7 mouse cellular contexts compared by ENCODE assay signal in genomic region chr4:155086108-155087024, GRCm38 (mm10). TPM values are rescaled to one million over a fixed set of nuclear protein-coding genes. Genes with fewer than 3 reads are reported as not detected.
DNase-seq lines count a peak whose midpoint lies in the region; ATAC-seq lines count a peak whose summit lies in the region.

Rer1 (minus strand) TSS chr4:155086382.
Morn1 (plus strand) TSS chr4:155086577.

- peaks cover 5% of the 10 kb centered on the region for H3K36me3 ChIP-seq in intestine, embryonic 16.5 days (ENCODE audit: control insufficient read depth, insufficient read depth, low read length)
- peaks cover 2% of the 10 kb centered on the region; the same call in 1 of the 2 replicates for H3K36me3 ChIP-seq in midbrain, embryonic 11.5 days (ENCODE audit: control insufficient read depth, insufficient read depth, low read length)

- no peaks in the 10 kb centered on the region for H3K27me3 ChIP-seq in intestine, embryonic 16.5 days (replicated peaks; ENCODE audit: control insufficient read depth, insufficient read depth, low read length)
- no peaks in the 10 kb centered on the region for H3K27me3 ChIP-seq in midbrain, embryonic 11.5 days (ENCODE audit: control insufficient read depth, insufficient read depth, low read length)

- WGBS in intestine, embryonic 16.5 days = under 1% methylated on average over 84 of the region's 85 CpGs
- under 1% methylated on average over 82 of the region's 85 CpGs for WGBS in midbrain, embryonic 11.5 days

- H3K4me3 ChIP-seq in intestine, embryonic 16.5 days (ENCODE audit: low read length) = peak within 1 kb of the TSS; percentile 97
- H3K4me3 ChIP-seq in midbrain, embryonic 11.5 days (ENCODE audit: low read depth, low read length) = peak within 1 kb of the TSS; percentile 97

- H3K4me2 ChIP-seq in intestine, embryonic 16.5 days (ENCODE audit: low read depth, low read length) = peak within 1 kb of the TSS; percentile 77
- H3K4me2 ChIP-seq in midbrain, embryonic 11.5 days = peak within 1 kb of the TSS; percentile 98

- peak; percentile 96 for ATAC-seq in intestine, embryonic 16.5 days
- peak; percentile 98 for ATAC-seq in midbrain, embryonic 11.5 days (ENCODE audit: low FRiP score)

- H3K4me1 ChIP-seq in intestine, embryonic 16.5 days (ENCODE audit: control insufficient read depth, insufficient read depth, low read length) = peaks cover 34% of the 10 kb centered on the region
- peaks cover 17% of the 10 kb centered on the region for H3K4me1 ChIP-seq in midbrain, embryonic 11.5 days (ENCODE audit: control insufficient read depth, insufficient read depth, low read length)

- no peaks in the 10 kb centered on the region for H3K9me3 ChIP-seq in intestine, embryonic 16.5 days (ENCODE audit: control insufficient read depth, low read length)
- no peaks in the 10 kb centered on the region for H3K9me3 ChIP-seq in midbrain, embryonic 11.5 days (ENCODE audit: control insufficient read depth, low read length)

- DNase-seq in adrenal gland, adult 8-10 months = peak; percentile 99
- peak; percentile 100 for DNase-seq in embryo, embryonic 9.5 days (ENCODE audit: extremely low spot score)
- DNase-seq in gastrocnemius, postnatal 4 days (ENCODE audit: low spot score in 2 of 2) = peak; percentile 98 to 100
- peak; percentile 100 for DNase-seq in left cerebral cortex, postnatal 36 days (ENCODE audit: low spot score in 2 of 2)
- peak; percentile 100 for DNase-seq in midbrain, embryonic 11.5 days (ENCODE audit: low spot score, missing footprints)
- peak; percentile 99 for DNase-seq in skeletal muscle tissue, adult 2 months (ENCODE audit: low read depth, low spot score)

- peak within 1 kb of the TSS; percentile 94 for H3K9ac ChIP-seq in intestine, embryonic 16.5 days (ENCODE audit: low read depth, low read length)
- peak within 1 kb of the TSS; percentile 91 for H3K9ac ChIP-seq in midbrain, embryonic 11.5 days (ENCODE audit: low read length)

- H3K27ac ChIP-seq in intestine, embryonic 16.5 days (ENCODE audit: low read length) = peak within 1 kb of the TSS; percentile 96
- peak within 1 kb of the TSS; percentile 80 for H3K27ac ChIP-seq in midbrain, embryonic 11.5 days (ENCODE audit: low read depth, low read length)

- intact Hi-C loops in left cerebral cortex, postnatal 36 days (cut with DNase I) = loop anchor here (5.0 kb wide), 1 partner anchor 221 kb away; no protein-coding TSS in a partner anchor

RNA-seq across cellular contexts. Expression of gene Rer1, which starts in this region (rescaled TPM):
- 100 to 1,000 TPM in 2 of 4 experiments, 10 to 100 TPM in 2; 96.8 to 116 (median 106) TPM for total RNA-seq in adrenal gland, adult 8-10 months (2022)
- 10 to 100 TPM; 61.1 to 63.1 TPM for total RNA-seq in gastrocnemius, postnatal 4 days (2021)
- polyA plus RNA-seq in intestine, embryonic 16.5 days (2015; fragmentation: Nextera tagmentation; extraction: Ambion mirVana) = 211 and 216 TPM in 2 replicates
- total RNA-seq in left cerebral cortex, postnatal 36 days (2021) = 10 to 100 TPM; 65.6 to 67.3 TPM
- 152 and 162 TPM in 2 replicates for polyA plus RNA-seq in midbrain, embryonic 11.5 days (2014; fragmentation: Nextera tagmentation; extraction: Ambion mirVana)

RNA-seq across cellular contexts. Expression of gene Morn1, which starts in this region (rescaled TPM):
- total RNA-seq in adrenal gland, adult 8-10 months (2022) = 10 to 100 TPM in 2 of 4 experiments, 1 to 10 TPM in 2; 7.9 to 17.0 (median 12.8) TPM
- total RNA-seq in gastrocnemius, postnatal 4 days (2021) = 1 to 10 TPM; 3.9 to 4.4 TPM
- 3.6 and 4.3 TPM in 2 replicates for polyA plus RNA-seq in intestine, embryonic 16.5 days (2015; fragmentation: Nextera tagmentation; extraction: Ambion mirVana)
- 10 to 100 TPM in 1 of 2 experiments, 1 to 10 TPM in 1; 8.4 to 11.6 TPM for total RNA-seq in left cerebral cortex, postnatal 36 days (2021)
- polyA plus RNA-seq in midbrain, embryonic 11.5 days (2014; fragmentation: Nextera tagmentation; extraction: Ambion mirVana) = 4.1 and 5.1 TPM in 2 replicates

Comparison
In these comparisons a context has a peak if more than half of its experiments do, and no peak if none do; other contexts are left out.
1. Peak in every context shown above with its lines: DNase-seq, ATAC-seq, H3K4me3 ChIP-seq and H3K27ac ChIP-seq.